Mouse (Mus musculus): ENCODE results near the gene Gm49337. TPM values are rescaled to one million over a fixed set of nuclear protein-coding genes. Genes with fewer than 3 reads are reported as not detected.

The Gm49337 gene
- total RNA-seq, 2 experiments from 2014 or later = not detected

DNA sequence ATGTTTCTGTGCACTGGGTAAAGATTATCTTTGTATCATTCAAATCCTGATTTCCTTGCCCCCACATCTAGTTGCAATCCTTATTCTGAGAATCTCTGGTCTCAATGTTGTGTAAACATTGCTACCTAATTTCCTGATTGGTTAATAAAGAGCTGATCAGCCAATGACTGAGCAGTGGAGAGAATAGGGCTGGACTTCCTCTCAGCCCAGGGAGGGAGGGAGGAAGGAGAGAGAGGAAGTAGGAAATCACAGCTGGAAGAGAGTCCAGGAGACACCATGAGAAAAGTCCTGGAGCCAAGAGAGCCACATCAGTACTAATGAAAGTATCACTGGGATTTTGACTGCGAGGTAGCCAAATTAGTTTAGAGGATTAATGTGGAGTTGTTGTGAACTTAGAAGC is 163.1 kb downstream of the Gm49337 start:
- no peak for DNase-seq

DNA sequence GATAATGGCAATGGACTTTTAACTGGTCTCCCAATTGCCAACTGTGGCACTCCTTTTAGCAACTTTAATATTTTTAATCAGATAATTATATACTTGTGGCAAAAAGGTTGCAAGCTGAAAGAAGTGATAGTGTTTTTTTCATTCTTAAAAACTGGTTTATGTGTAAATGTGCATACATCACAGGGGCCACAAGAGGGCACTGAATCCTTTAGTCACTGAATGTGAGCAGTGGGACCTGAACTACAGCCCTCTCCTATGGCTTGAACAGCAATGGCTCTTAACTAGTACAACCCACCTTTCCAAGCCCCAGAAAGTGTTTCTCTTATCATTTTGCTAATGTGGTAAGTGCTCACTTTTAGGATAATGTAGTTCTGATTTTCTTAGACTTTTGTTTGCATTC is 168.9 kb downstream of the Gm49337 start:
- DNase-seq = peak; percentile 55 to 66

Other genes starting within 250 kb of the Gm49337 start
- gene Dmbx1, start 233.5 kb upstream of the Gm49337 start, total RNA-seq (2021) = not detected
- 1 to 10 TPM; 2.6 to 3.4 TPM for gene Faah, start 155.5 kb upstream of the Gm49337 start, total RNA-seq (2021)
- 10 to 100 TPM; 30.5 to 34.6 TPM for gene Nsun4, start 119.5 kb upstream of the Gm49337 start, total RNA-seq (2021)
- gene Uqcrh, start 98.3 kb upstream of the Gm49337 start, total RNA-seq (2021) = 100 to 1,000 TPM; 612 to 614 TPM
- gene Lrrc41, start 98.1 kb upstream of the Gm49337 start, total RNA-seq (2021) = 10 to 100 TPM; 66.1 to 72.7 TPM
- 1 to 10 TPM; 1.3 to 2.2 TPM for gene Rad54l, start 49.7 kb upstream of the Gm49337 start, total RNA-seq (2021)
- gene Pomgnt1, start 49.5 kb upstream of the Gm49337 start, total RNA-seq (2021) = 10 to 100 TPM; 61.8 to 63.7 TPM
- 10 to 100 TPM in 1 of 2 experiments, 1 to 10 TPM in 1; 7.6 to 10.1 TPM for gene Lurap1, start 22.0 kb upstream of the Gm49337 start, total RNA-seq (2021)
- gene Tspan1, start 5.8 kb upstream of the Gm49337 start, total RNA-seq (2021) = not detected
- not detected for gene 1700042G07Rik, start within 50 bp of the Gm49337 start, total RNA-seq (2021)
- 10 to 100 TPM; 15.7 to 19.7 TPM for gene Pik3r3, start 48.2 kb downstream of the Gm49337 start, total RNA-seq (2021)

All from adrenal gland, postnatal 36 days (tissue).